ENCODE assay signal across 16 mouse cellular contexts in genomic region chr17:34022414-34022783, GRCm38 (mm10). TPM values are rescaled to one million over a fixed set of nuclear protein-coding genes. Genes with fewer than 3 reads are reported as not detected.
DNase-seq lines count a peak whose midpoint lies in the region; ATAC-seq and TF ChIP-seq lines count a peak whose summit lies in the region.
"Had no signal": no experiment of that assay in that cellular context is flagged by ENCODE, and none has a peak within 500 bp of the region (broad histone marks: within the 10 kb centered on the region; RNA-seq: fewer than 3 reads in every experiment).

No protein-coding gene starts in this region.

- no peaks in the 10 kb centered on the region for H3K27me3 ChIP-seq in forebrain, embryonic 12.5 days
- H3K27me3 ChIP-seq in forebrain, embryonic 14.5 days (replicated peaks; ENCODE audit: control insufficient read depth, insufficient read depth, low read length) = no peaks in the 10 kb centered on the region
- no peaks in the 10 kb centered on the region for H3K27me3 ChIP-seq in limb, embryonic 10.5 days (ENCODE audit: low read depth, poor library complexity, severe bottlenecking)

- H3K4me3 ChIP-seq in forebrain, embryonic 12.5 days (replicated peaks) = 0 out of 2 replicates have a peak overlapping the region, but pooled peaks have one; percentile 1
- H3K4me3 ChIP-seq in forebrain, embryonic 14.5 days (ENCODE audit: low read depth, low read length) = no peak overlapping the region
- H3K4me3 ChIP-seq in ES-E14 (ENCODE audit: insufficient read depth in 1 of 2, low read depth in 1 of 2, low read length in 2 of 2, poor library complexity in 1 of 2, severe bottlenecking in 1 of 2) = peak overlapping the region; percentile 28 to 47; a peak in 3 of 4 replicates
- H3K4me3 ChIP-seq in limb, embryonic 10.5 days = 0 out of 2 replicates have a peak overlapping the region, but pooled peaks have one; percentile 6

- peaks cover 45% of the 10 kb centered on the region for H3K36me3 ChIP-seq in forebrain, embryonic 12.5 days (replicated peaks)
- H3K36me3 ChIP-seq in forebrain, embryonic 14.5 days (ENCODE audit: control insufficient read depth, insufficient read depth, low read length) = peaks cover 26% of the 10 kb centered on the region
- H3K36me3 ChIP-seq in ES-E14 (ENCODE audit: control insufficient read depth, insufficient read depth, low read length, poor library complexity, severe bottlenecking) = peaks cover 11% of the 10 kb centered on the region; the same call in 1 of the 2 replicates
- H3K36me3 ChIP-seq in limb, embryonic 10.5 days = peaks cover 36% of the 10 kb centered on the region

- no peak overlapping the region for H3K9ac ChIP-seq in forebrain, embryonic 12.5 days
- no peak overlapping the region for H3K9ac ChIP-seq in forebrain, embryonic 14.5 days (ENCODE audit: low read length)
- H3K9ac ChIP-seq in ES-E14 (ENCODE audit: insufficient read depth, low read depth, low read length, poor library complexity, severe bottlenecking) = no peak overlapping the region

- H3K27ac ChIP-seq in forebrain, embryonic 12.5 days = 0 out of 2 replicates have a peak overlapping the region, but pooled peaks have one; percentile 36
- no peak overlapping the region for H3K27ac ChIP-seq in forebrain, embryonic 14.5 days (ENCODE audit: low read depth, low read length)
- no peak overlapping the region for H3K27ac ChIP-seq in ES-E14 (ENCODE audit: insufficient read depth, low read depth, low read length, poor library complexity, severe bottlenecking)
- H3K27ac ChIP-seq in limb, embryonic 10.5 days = no peak overlapping the region

- in situ Hi-C loops in ES-E14 (cut with MboI; ENCODE audit: low sequenced_read_pairs in 2 of 2, unreplicated experiment in 2 of 2) = no loop called here

- ATAC-seq in forebrain, embryonic 12.5 days (ENCODE audit: low FRiP score) = no peak
- ATAC-seq in forebrain, embryonic 14.5 days = no peak

- peaks cover 43% of the 10 kb centered on the region for H3K4me1 ChIP-seq in forebrain, embryonic 12.5 days
- H3K4me1 ChIP-seq in forebrain, embryonic 14.5 days (ENCODE audit: control insufficient read depth, insufficient read depth, low read length) = peaks cover 18% of the 10 kb centered on the region
- peaks cover 2 to 26% of the 10 kb centered on the region in 2 experiments; a peak in 3 of 4 replicates for H3K4me1 ChIP-seq in ES-E14 (ENCODE audit: control insufficient read depth in 2 of 2, insufficient read depth in 2 of 2, low read length in 2 of 2, poor library complexity in 1 of 2)
- H3K4me1 ChIP-seq in limb, embryonic 10.5 days = peaks cover 43% of the 10 kb centered on the region

- no peak for DNase-seq in forebrain, embryonic 14.5 days (ENCODE audit: low spot score)
- DNase-seq in kidney, postnatal 10 days = peak; percentile 10
- no peak for DNase-seq in kidney, postnatal 4 days
- no peak for DNase-seq in ES-E14 (ENCODE audit: low read depth, low spot score)
- DNase-seq in limb, embryonic 10.5 days (ENCODE audit: low spot score) = no peak
- DNase-seq in thymus, postnatal 4 days = no peak
- DNase-seq: adrenal gland, adult 8-10 months; gastrocnemius, postnatal 14 days; heart, postnatal 36 days; layer of hippocampus, postnatal 36 days; lung, adult 18-20 months; right cerebral cortex, adult 18-20 months; thymus, postnatal 14 days had no signal

- H3K4me2 ChIP-seq in forebrain, embryonic 12.5 days = no peak overlapping the region
- no peak overlapping the region for H3K4me2 ChIP-seq in forebrain, embryonic 14.5 days (ENCODE audit: low read length)
- H3K4me2 ChIP-seq: heart, embryonic 11.5 days; midbrain, embryonic 11.5 days had no signal

- WGBS in forebrain, embryonic 12.5 days = 94% methylated on average over 14 of the region's 14 CpGs
- WGBS in forebrain, embryonic 14.5 days = 97% methylated on average over 14 of the region's 14 CpGs
- WGBS in limb, embryonic 10.5 days = 91% methylated on average over 14 of the region's 14 CpGs

- peaks cover 16% of the 10 kb centered on the region for H3K9me3 ChIP-seq in forebrain, embryonic 12.5 days
- no peaks in the 10 kb centered on the region for H3K9me3 ChIP-seq in forebrain, embryonic 14.5 days (replicated peaks; ENCODE audit: control insufficient read depth, low read length)
- H3K9me3 ChIP-seq in ES-E14 (ENCODE audit: control insufficient read depth, insufficient read depth, low read depth, low read length) = peaks cover 10% of the 10 kb centered on the region
- H3K9me3 ChIP-seq in limb, embryonic 10.5 days (replicated peaks) = 0 out of 2 replicates have a peak, but pooled peaks cover 10% of the 10 kb centered on the region

TF ChIP-seq in ES-E14, 5 proteins besides CTCF, POLR2A, EP300 and RAD21:
- TF ChIP-seq ZC3H11A (IDR thresholded peaks at IDR 0.05; ENCODE audit: borderline replicate concordance, low read depth, low read length) (no peak), MAFK (IDR thresholded peaks at IDR 0.05; ENCODE audit: insufficient read depth, low read depth, low read length) (no peak), CHD2 (IDR thresholded peaks at IDR 0.05; ENCODE audit: low read depth, low read length) (no peak), ZNF384 (IDR thresholded peaks at IDR 0.05; ENCODE audit: low read depth, low read length) (no peak), HCFC1 (IDR thresholded peaks at IDR 0.05; ENCODE audit: borderline replicate concordance, insufficient read depth, low read length) (no peak)

RNA-seq across cellular contexts. Expression of gene Ring1, which starts 2.1 kb away (rescaled TPM):
- 19.1 and 23.6 TPM in 2 replicates for polyA plus RNA-seq in forebrain, embryonic 12.5 days (2016; fragmentation: Nextera tagmentation; extraction: Ambion mirVana)
- 6.7 and 7.4 TPM in 2 replicates for polyA plus RNA-seq in forebrain, embryonic 14.5 days (2014; fragmentation: Nextera tagmentation; extraction: Ambion mirVana)
- total RNA-seq in ES-E14 (2012; rRNA removed) = 5.6 and 8.9 TPM in 2 replicates
- 11.8 and 15.0 TPM in 2 replicates for polyA plus RNA-seq in limb, embryonic 10.5 days (2016; fragmentation: Nextera tagmentation; extraction: Ambion mirVana)

RNA-seq across cellular contexts. Expression of gene H2-Ke6, which starts 5.5 kb away (rescaled TPM):
- polyA plus RNA-seq in forebrain, embryonic 12.5 days (2016; fragmentation: Nextera tagmentation; extraction: Ambion mirVana) = 92.8 and 103 TPM in 2 replicates
- polyA plus RNA-seq in forebrain, embryonic 14.5 days (2014; fragmentation: Nextera tagmentation; extraction: Ambion mirVana) = 60.2 and 75.4 TPM in 2 replicates
- 15.5 and 27.7 TPM in 2 replicates for total RNA-seq in ES-E14 (2012; rRNA removed)
- 25.9 and 33.7 TPM in 2 replicates for polyA plus RNA-seq in limb, embryonic 10.5 days (2016; fragmentation: Nextera tagmentation; extraction: Ambion mirVana)

RNA-seq across cellular contexts. Expression of gene Slc39a7, which starts 9.1 kb away (rescaled TPM):
- 160 and 166 TPM in 2 replicates for polyA plus RNA-seq in forebrain, embryonic 12.5 days (2016; fragmentation: Nextera tagmentation; extraction: Ambion mirVana)
- polyA plus RNA-seq in forebrain, embryonic 14.5 days (2014; fragmentation: Nextera tagmentation; extraction: Ambion mirVana) = 78.3 and 84.1 TPM in 2 replicates
- 253 and 394 TPM in 2 replicates for total RNA-seq in ES-E14 (2012; rRNA removed)
- 196 TPM in 2 replicates for polyA plus RNA-seq in limb, embryonic 10.5 days (2016; fragmentation: Nextera tagmentation; extraction: Ambion mirVana)

RNA-seq across cellular contexts. Expression of gene Rxrb, which starts 9.2 kb away (rescaled TPM):
- 54.8 and 59.5 TPM in 2 replicates for polyA plus RNA-seq in forebrain, embryonic 12.5 days (2016; fragmentation: Nextera tagmentation; extraction: Ambion mirVana)
- 21.4 and 27.7 TPM in 2 replicates for polyA plus RNA-seq in forebrain, embryonic 14.5 days (2014; fragmentation: Nextera tagmentation; extraction: Ambion mirVana)
- total RNA-seq in ES-E14 (2012; rRNA removed) = 52.4 and 79.2 TPM in 2 replicates
- 49.9 and 51.0 TPM in 2 replicates for polyA plus RNA-seq in limb, embryonic 10.5 days (2016; fragmentation: Nextera tagmentation; extraction: Ambion mirVana)

RNA-seq across cellular contexts. Expression of gene Col11a2, which starts 16.8 kb away (rescaled TPM):
- polyA plus RNA-seq in forebrain, embryonic 12.5 days (2016; fragmentation: Nextera tagmentation; extraction: Ambion mirVana) = 1.4 and 2.5 TPM in 2 replicates
- polyA plus RNA-seq in forebrain, embryonic 14.5 days (2014; fragmentation: Nextera tagmentation; extraction: Ambion mirVana) = 0.95 and 1.6 TPM in 2 replicates
- total RNA-seq in ES-E14 (2012; rRNA removed) = 1.3 and 1.4 TPM in 2 replicates
- polyA plus RNA-seq in limb, embryonic 10.5 days (2016; fragmentation: Nextera tagmentation; extraction: Ambion mirVana) = 0.43 and 2.5 TPM in 2 replicates
